Mouse (Mus musculus) Patski (cell line): Measurements from ENCODE around the gene Rnf183. TPM values are rescaled to one million over a fixed set of nuclear protein-coding genes. Genes with fewer than 3 reads are reported as not detected.
"Not testable (repeated sequence)": the region's sequence is repeated elsewhere in the genome, so short reads cannot be mapped to it uniquely, and the experiment has no call there.

Experiments
- ATAC-seq: fragments of 100-300 bp; one replicate; pipeline ENCODE4 v1.8.0; 2021
- CTCF ChIA-PET: fragments of 350-600 bp; sonication (Branson Sonifier 250); formaldehyde crosslinking; loops from one replicate; lab custom pipeline; 2022; ENCODE audit warnings: inconsistent platforms; lab: Charles Lee
- POLR2A ChIA-PET: fragments of 350-600 bp; sonication (Branson Sonifier 250); formaldehyde crosslinking; loops from one replicate; lab custom pipeline; 2022; ENCODE audit warnings: antibody characterized with exemption, inconsistent platforms; lab: Charles Lee
- DNase-seq: peaks from one replicate; pipeline ENCODE4 v3.0.0-alpha.2; 2011; ENCODE audit warnings: low read depth, low spot score
- H3K27me3 ChIP-seq: fragments of 371-371 bp; one replicate; pipeline ENCODE4 v1.5.1; 2021
- CTCF ChIP-seq: fragments of 100-300 bp; IDR thresholded peaks from one replicate; pipeline ENCODE4 v1.5.1; 2021
- in situ Hi-C: fragments of 300-500 bp; cut with MboI; formaldehyde crosslinking; loops from 3 replicates; pipeline ENCODE4 v1.11.1; 2018; ENCODE audit warnings: low pct_unique_long_range_greater_than_20kb, mixed read lengths
- polyA plus RNA-seq: library from polyadenylated mRNA; unstranded; gene quantifications from one replicate; pipeline ENCODE4 v1.2.3, GENCODE M21; 2021

The Rnf183 gene
- polyA plus RNA-seq: 0.96 TPM

DNA sequence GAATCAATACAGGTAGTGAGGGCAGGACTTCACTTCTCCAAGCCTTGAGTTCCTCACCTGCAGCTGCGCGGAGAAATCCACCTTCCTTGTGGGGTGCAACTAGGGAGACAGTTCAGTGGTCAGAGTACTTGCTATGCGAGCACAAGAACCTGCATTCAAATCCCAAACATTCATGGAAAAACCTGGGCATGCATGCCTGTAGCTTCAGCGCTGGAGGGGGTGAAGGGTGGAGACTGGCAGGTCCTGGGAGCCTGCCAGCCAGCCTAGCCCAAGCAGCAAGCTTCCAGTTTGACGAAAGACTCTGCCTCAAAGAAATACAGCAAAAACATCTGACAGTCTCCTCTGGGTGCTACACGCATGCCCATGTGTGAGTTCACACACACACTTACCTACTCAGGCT, at the start of gene Rnf183:
TSS of gene Rnf183 (minus strand) at position 172 of the 400 bp plus-strand sequence.
- in situ Hi-C loops: no loop called here
- no peak for ATAC-seq
- ChIA-PET CTCF (no interaction called here), POLR2A (interaction anchor here (0.6 kb wide), 1 partner anchor 30 kb away, joined by 4 read pairs; no protein-coding TSS in a partner anchor)
- H3K27me3 ChIP-seq: no peaks in the 10 kb centered on the region
- no peak for TF ChIP-seq CTCF
- no peak for DNase-seq

DNA sequence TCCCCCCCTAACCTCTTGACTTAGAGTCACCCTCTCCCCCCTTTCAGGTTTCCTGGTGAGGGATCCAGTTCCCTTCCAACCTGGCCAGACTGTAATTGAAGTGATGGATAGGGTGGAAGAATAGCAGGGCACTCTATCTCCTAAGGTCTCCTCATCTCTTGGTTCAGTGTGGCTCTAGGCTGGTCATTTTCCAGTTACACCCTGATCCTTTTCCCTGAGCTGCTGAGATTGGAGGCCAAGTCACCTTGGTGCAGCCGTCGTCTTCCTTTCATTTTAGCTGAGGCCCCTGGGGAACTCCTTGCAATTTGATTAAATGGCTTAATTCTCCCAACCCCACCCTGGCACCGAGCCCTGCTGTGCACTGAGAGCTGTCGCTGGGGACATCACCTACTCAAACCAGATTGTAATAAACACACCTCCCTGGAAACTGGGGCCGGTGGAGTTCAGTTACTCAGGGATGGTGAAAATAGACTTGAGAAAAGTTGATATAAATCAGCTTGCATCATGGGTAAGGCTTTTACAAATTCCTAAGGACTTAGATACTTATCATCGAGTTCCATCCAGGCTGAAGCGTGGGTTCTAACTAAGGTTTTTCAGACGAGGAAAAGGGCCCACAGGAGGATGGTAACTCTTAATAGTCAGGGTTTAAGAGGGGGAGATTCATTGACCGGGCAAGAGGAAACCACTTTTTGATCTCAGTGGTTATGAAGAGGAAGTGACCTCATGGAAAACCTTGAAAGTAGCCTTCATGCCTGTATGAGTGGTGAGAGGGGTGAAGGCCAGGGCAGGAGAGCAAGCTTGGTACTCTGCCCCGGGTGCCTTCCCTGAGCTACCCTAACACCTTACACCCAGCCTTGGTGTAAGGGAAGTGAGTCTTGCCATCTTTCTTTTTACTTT, 45.9 kb upstream of the Rnf183 start:
- H3K27me3 ChIP-seq: no peaks in the 10 kb centered on the region
- in situ Hi-C loops: no loop called here
- CTCF ChIA-PET: no interaction called here
- no peak for ATAC-seq
- TF ChIP-seq CTCF: no peak
- DNase-seq: no peak
- POLR2A ChIA-PET: no interaction called here

DNA sequence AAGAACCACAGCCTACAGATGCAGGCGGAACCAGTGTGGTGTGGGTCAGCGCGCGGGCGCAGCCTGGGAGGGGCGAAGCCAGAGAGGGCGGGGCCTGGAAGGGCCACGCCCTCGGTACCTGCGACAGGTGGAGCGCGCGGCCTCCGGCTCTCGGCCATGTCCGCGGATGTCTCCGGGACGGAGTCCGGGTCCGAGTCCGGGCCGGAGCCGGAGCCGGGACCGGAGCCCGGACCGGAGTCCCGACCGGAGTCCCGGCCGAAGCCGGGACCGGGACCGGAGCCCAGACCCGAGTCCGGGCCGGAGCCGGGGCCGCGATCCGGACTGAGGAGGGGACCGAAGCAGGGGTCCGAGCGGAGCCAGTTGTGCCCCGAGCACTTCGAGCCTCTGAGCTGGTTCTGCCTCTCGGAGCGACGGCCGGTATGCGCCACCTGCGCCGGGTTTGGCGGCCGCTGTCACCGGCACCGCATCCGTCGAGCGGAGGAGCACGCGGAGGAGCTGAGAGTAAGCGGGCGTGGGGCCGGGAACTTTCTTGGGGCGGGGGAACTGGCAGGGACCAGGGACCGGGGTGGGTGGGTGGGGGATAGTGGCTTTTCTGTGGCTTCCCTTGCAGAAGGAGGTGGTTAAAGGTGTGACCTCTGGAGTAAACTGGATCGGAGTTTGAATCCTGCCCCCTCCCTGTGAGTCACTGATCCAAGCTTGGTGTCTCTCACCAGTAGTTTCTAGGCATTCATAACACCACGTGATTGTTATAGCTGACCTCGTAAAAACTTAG, 45.1 kb upstream of the Rnf183 start, which contains the start of gene Bspry:
TSS of gene Bspry (plus strand) at position 117 of the 772 bp plus-strand sequence.
- POLR2A ChIA-PET: no interaction called here
- TF ChIP-seq CTCF: no peak
- CTCF ChIA-PET: no interaction called here
- no peak for ATAC-seq
- DNase-seq: no peak
- H3K27me3 ChIP-seq: no peaks in the 10 kb centered on the region
- in situ Hi-C loops: no loop called here

- POLR2A ChIA-PET, H3K27me3 ChIP-seq, DNase-seq, in situ Hi-C loops, CTCF ChIA-PET, ATAC-seq: not testable (repeated sequence)
Measured at GRCm38 (mm10) chr4:62479593-62479936, 44.5 kb upstream of the Rnf183 start.

DNA sequence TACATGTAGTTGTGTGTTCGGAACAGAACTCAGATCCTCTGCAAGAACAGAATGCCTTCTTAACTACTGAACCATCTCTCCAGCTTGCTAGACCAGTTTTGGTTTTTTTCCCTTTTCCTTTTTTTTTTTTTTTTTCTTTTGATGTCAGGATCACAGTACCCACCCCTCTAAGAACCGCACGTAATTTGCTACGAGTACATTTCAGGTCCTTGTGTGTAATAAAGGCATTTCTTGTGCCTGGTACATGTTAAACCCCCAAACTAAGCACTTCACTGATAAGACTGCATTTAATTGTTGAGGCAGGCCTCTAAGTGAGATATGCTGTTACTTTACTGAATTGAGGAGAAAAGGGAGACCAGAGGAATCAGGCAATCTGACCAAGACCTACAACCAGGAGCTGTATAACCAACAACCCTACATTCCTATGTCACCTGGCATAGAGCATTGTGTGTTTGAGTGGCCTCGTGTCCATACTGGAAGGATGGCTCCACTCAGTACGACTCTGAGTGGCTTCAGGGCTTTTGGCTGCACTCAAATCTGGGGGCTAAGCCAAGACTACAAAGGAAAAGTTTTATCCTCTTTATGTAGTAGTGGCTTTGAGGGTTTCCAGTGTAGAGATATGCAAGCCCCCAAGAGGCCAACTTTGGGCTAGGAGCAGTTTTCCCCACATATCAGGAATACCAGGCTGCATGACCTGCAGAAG, 42.6 kb upstream of the Rnf183 start:
- ATAC-seq (no peak), DNase-seq (no peak)
- CTCF ChIA-PET: no interaction called here
- in situ Hi-C loops: no loop called here
- POLR2A ChIA-PET: no interaction called here
- no peak for TF ChIP-seq CTCF
- H3K27me3 ChIP-seq: no peaks in the 10 kb centered on the region

DNA sequence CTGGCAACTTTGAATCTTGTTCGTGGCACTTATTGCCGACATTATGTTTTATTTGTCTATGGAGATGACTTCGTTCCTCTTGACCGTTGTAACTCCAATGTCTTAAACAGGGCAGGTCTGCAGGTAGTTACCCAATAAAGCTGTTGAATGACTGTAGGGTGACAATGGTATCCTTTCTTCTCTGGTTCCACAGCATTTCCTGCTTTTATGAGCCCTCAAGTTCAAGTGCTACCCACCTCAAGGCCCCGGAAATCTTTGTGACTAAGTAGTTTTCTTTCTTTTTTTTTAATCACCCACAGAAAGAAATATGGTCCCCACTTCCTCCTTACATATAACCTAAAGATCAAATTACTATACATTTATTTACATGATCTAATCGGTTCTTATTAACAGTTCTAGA, 40.7 kb upstream of the Rnf183 start:
- no peak for DNase-seq
- in situ Hi-C loops: no loop called here
- ChIA-PET POLR2A (interaction anchor here (0.7 kb wide), 1 partner anchor 26 kb away, joined by 3 read pairs; no protein-coding TSS in a partner anchor), CTCF (interaction anchor here (0.6 to 1.1 kb wide), 2 partner anchors 8 to 19 kb away, joined by 3 to 4 read pairs; no protein-coding TSS in a partner anchor)
- no peak for TF ChIP-seq CTCF
- no peaks in the 10 kb centered on the region for H3K27me3 ChIP-seq
- ATAC-seq: no peak

DNA sequence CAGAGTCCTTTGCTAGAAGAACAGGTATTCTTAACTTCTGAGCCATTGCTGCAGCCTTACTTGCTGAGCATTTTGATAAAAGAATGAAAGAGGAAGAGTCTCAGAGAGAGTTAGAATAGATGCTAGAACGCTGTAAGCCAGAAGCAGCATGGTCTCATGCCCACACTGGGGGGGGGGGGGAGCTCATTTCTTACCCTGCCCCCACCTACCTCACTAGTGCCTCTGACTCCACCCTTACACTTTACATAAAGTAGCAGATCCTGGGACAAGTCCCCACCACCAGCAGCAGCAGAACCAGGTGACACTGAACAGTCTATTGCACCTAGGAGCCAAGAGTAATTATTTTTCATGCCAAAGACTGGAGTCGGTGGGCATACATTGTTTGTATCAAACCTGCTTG, 40.1 kb upstream of the Rnf183 start:
- in situ Hi-C loops: no loop called here
- H3K27me3 ChIP-seq: no peaks in the 10 kb centered on the region
- CTCF ChIA-PET: interaction anchor here (0.6 kb wide), 1 partner anchor 20 kb away, joined by 3 read pairs; no protein-coding TSS in a partner anchor
- no peak for TF ChIP-seq CTCF
- POLR2A ChIA-PET: interaction anchor here (0.7 kb wide), 1 partner anchor 26 kb away, joined by 3 read pairs; no protein-coding TSS in a partner anchor
- DNase-seq (no peak), ATAC-seq (no peak)

- H3K27me3 ChIP-seq: no peaks in the 10 kb centered on the region
- ATAC-seq (no peak), DNase-seq (no peak)
- CTCF ChIA-PET: no interaction called here
- POLR2A ChIA-PET: interaction anchor here (0.7 kb wide), 1 partner anchor 13 kb away, joined by 3 read pairs; no protein-coding TSS in a partner anchor
- no peak for TF ChIP-seq CTCF
- in situ Hi-C loops: no loop called here
Measured at GRCm38 (mm10) chr4:62472071-62472470, 37.0 kb upstream of the Rnf183 start.

GRCm38 (mm10) chr4:62470598-62471051, 35.6 kb upstream of the Rnf183 start, which contains the start of gene Wdr31:
TSS of gene Wdr31 (minus strand) at chr4:62470896.
- no peaks in the 10 kb centered on the region for H3K27me3 ChIP-seq
- no peak for DNase-seq
- TF ChIP-seq CTCF: no peak
- ChIA-PET POLR2A (no interaction called here), CTCF (no interaction called here)
- peak; percentile 44 for ATAC-seq
- in situ Hi-C loops: no loop called here

DNA sequence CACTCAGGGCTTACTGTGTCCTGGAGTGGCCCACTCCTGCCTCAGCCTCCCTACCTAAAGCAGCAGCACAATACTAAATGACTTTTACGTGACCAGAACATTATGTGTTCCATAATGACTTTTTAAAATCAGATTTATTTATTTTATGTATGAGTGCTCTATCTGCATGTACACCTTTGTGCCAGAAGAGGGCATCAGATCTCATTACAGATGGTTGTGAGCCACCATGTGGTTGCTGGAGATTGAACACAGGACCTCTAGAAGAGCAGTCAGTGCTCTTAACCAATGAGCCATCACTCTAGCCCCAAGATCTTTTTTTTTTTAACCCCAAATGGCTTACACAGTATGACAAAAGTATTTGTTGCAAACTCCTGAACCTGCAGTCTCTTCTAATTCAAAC, 33.1 kb upstream of the Rnf183 start:
- H3K27me3 ChIP-seq: no peaks in the 10 kb centered on the region
- CTCF ChIA-PET: interaction anchor here (1.2 to 1.5 kb wide), 3 partner anchors 8 to 17 kb away, joined by 3 to 6 read pairs (median 4); no protein-coding TSS in a partner anchor
- peak; percentile 43 for TF ChIP-seq CTCF
- POLR2A ChIA-PET: no interaction called here
- no peak for DNase-seq
- in situ Hi-C loops: loop anchor here (5.0 kb wide), 1 partner anchor 54 kb away; no protein-coding TSS in a partner anchor
- ATAC-seq: no peak
